Mouse (Mus musculus) lung, postnatal 36 days (tissue): Measurements from ENCODE around the gene Eif2s1.
"Not testable (repeated sequence)": the region's sequence is repeated elsewhere in the genome, so short reads cannot be mapped to it uniquely, and the experiment has no call there.

ENCODE experiments used
- DNase-seq: peaks from one replicate; pipeline ENCODE4 v3.0.0; 2022; ENCODE audit warnings: mixed read lengths

Eif2s1 gene

DNA sequence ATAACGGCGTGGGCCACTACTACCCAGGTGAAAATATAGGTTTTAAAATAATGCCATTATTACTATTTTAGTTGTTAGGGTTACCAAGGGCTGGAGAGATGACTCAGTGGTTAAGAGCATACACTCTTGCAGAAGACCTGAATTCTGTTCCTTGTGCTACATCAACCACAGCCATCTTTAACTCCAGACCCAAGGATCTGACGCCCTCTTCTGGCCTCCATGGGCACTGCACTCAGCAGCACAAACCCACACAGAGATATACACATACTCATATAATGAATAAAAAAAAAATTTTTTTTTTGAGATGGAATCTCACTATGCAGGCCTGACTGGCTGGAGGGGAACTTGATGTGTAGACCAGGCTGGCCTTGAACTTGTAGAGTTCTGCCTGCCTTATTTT, 54.7 kb downstream of the Eif2s1 start:
- no peak for DNase-seq

DNA sequence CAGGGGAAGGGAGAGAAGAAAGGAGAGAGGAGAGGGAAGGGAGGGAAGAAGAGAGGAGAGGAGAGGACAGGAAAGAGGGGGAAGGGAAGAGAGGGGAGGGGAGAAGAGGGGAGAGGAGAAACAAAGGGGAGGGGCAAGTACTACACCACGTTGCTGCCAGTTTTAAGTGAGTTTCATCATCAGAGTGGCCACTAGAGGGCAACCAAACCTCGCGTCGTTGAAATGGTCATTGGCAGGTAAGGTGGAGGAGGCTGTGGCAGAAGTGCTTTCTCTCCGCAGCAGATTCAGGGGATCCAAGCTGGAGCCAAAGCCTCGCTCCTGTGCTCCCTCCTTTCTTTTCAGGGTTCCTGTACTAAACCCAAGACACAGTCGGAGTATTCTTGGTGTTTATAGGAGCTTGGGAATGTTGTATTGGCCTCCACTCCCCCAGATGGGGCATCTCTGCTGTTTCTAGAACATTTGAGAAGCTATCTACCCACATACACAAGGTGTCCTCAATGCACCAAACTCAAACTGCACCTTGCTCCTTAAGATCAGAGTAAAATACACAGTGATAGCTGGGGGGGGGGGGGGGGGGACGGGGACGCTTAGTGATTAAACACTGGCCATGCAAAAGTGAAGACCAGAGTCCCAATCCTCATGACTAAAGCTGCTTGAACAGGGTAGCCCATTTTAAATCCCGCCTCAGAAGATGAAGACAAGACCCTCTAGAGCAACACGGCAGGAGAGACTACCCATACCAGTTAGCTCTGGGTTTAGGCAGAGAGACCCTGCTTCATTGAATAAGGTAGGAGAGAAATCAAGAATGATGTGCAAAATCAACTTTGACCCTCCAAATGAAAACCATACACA, 56.8 kb downstream of the Eif2s1 start:
- peak; percentile 94 for DNase-seq

DNA sequence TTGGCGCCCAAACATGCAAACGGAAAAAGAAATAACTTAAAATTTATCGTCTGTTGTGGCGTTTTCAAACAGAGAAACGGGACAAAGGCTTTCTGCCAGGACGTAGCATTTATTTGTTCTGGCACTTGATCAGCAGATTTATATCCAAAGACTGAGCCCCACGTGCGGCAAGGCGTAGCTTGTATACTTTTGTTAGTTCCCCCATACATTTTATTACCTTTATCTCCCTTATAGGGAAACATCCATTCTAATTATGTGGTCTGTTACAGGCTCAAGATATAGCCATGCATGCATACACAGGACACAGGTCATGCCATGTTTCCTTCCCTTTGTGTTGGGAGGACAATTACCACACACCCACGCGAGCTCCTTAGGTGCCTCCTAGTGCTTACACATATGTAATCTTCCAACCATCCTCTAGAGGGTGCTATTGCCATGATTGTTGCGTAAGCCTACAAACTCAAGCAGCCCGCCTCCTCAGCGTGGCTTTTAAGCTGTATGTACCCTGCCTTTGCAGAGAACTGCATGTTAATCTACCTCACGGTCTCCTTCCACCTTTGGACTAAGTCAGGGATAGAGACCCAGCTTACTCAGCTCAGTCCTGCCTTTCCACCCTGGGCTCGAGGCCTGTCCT, 57.6 kb downstream of the Eif2s1 start:
- peak; percentile 89 for DNase-seq

DNA sequence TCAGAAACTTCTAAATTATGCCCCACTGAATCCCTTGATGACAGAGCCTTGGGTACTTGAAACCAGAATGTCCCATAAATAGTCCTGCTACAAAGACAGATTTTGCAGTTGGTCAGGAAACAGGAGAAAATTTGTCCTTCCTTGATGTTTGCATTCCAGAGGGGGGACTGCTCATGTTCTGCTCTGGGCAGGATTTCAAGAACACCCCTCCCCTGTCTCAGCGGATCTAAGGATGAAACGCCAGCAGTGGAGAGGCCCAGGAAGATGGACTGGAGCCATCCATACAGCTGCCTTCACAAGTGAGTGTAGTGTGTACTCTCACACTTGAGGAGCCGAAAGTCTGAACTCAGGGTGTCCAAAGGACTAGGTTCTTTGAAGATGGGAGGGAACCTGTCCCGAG, 59.8 kb downstream of the Eif2s1 start:
- DNase-seq: no peak

DNA sequence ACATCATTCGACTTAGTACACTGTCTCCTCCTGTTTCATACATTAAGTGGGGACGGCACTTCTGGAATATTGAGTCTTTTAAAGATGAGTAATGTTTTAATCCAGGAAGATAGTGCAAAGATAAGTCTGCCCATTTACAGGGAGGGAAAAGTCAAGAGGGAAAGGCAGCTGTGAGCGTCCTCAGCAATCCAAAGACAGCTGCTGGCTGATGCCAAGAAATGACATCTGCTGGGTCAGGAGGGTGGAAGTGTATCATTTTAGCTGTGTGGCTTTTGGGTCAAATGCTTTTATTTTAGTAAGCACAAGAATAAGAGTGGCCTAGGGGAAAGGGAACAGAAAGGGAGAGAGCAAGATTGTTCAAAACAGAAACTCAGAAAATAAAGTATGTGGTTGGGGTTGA, 60.4 kb downstream of the Eif2s1 start:
- DNase-seq: no peak

DNA sequence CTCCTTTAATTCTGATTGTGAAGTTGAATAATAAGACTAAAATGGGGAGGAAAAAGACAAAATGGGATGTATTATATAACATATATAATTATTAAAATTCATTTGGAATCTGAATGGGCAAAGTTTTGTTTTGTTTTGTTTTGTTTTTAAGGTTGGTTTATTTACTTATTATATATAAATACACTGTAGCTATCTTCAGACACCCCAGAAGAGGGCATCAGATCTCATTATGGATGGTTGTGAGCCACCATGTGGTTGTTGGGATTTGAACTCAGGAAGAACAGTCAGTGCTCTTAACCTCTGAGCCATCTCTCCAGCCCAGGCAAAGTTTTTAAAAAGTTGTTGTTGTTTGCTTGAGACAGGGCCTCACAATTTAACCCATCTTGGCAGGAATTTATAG, 61.4 kb downstream of the Eif2s1 start:
- not testable (repeated sequence) for DNase-seq

DNA sequence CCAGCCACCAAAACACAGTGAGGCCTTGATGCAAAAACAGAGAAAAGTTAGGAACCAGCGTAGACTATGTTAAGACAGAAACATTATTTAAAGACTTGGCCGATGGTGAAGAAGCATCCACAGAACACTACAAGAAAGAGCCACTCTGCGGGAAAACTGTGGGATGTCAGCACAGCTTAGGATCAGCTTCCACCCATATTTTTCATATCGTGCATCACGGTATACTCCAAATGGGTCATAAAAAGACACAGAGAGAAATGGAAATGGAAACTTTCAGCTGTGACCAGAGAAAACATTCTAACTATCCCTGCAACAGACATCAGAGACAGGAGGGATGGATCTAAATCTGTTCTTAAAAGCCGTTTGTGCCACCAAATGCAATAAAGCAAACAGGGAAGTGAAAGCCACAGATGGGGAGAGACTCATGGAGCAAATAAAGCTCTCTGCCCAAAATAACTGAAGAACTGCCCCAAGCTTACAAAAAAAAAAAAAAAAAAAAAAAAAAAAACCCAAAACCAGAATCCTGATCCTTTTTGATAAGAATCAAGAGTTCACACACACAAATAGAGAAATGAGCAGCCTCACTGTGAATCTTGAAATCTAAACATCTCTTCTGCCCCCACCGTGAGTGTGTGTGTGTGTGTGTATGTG, 62.0 kb downstream of the Eif2s1 start:
- peak; percentile 13 for DNase-seq

DNA sequence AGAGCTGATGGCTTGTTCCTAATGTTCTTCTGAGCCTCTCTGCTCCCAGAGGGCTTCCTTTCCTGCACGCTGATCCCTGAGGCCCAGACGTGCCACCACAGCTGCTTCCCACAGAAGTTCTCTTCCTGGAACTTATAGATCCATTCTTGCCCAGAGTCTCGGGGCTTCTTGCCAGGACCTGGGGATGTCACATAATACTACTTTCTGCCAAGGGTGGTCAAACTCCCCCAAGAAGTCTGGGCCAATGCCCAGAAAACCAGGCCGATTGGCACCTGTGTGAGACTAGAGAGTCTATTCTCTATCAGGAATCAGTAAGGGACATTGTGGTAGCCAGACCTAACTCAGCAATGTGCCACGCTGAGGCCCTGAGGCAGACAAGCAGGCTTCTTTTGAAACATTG, 65.7 kb downstream of the Eif2s1 start:
- DNase-seq: no peak

DNA sequence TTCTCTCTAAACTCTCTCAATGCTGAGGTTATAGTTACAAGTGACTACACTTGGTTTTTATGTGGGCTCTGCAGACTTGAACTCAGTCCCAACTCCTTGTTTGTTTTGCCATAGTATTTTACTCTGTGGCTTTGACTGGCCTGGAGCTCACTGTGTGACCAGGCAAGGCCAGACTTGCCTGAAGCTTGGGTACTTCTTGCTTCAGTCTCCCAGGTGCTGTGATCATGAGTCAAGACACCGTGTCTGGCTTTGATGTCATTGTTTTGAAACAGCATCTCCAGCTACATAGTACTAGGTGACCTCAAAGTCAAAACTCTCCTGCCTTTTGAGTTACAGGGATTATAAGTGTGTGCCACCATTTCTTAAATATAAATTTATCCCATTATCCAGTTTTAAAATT, 68.3 kb downstream of the Eif2s1 start:
- DNase-seq: no peak

DNA sequence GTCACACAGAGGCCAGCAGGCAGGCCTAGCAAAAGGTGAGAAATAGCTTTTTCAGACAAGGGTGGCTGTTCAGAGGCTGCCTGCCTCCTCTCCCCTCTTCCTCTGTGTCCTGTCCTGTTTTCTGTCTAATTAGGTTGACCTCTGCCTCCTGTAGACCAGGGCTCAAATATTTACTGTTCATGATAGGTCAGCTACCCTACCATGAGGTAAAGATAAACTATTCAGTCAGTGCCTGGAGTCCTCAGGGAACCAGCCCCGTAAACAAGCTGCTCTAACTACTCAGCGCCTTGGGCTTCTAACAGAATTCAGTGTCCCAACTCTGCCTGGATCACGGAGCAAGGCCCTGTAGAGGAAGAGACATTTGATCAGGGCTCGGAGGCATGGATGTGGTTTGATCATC, 74.9 kb downstream of the Eif2s1 start:
- DNase-seq: no peak
